Mouse (Mus musculus): ENCODE data around the gene Alpk1.

The Alpk1 gene

DNA sequence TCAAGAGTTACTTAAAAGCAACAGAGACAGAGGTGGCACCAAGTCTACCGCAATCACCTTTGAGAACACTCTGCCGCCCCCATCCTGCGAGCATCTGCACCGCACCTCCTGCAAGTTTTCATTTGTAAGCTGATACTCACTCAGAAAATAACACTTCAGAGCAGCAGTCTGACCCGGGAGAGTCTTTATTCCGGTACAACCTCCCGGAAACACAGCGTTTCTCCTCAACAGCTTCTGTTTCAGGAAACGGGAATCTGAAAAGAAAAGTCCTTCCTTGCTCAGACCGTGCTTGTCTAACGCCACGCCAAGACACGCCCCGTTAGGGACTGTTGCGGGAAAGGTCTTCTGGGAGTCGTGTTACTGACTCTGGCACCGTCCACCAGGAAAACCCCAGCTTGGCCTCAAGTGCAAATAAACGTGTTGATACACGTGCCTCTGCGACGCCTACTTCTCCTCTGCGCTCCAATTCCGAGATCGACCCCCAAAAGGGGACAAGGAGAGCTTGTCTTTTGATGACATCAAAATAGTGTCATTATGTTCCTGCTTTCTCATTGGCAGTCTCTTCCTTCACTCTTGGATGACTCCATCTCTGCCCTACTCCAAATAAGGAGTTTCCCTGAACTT, at the start of gene Alpk1:
Alpk1 (minus strand) TSS at position 507 of the 624 bp plus-strand sequence.
- peak; percentile 82 for DNase-seq

DNA sequence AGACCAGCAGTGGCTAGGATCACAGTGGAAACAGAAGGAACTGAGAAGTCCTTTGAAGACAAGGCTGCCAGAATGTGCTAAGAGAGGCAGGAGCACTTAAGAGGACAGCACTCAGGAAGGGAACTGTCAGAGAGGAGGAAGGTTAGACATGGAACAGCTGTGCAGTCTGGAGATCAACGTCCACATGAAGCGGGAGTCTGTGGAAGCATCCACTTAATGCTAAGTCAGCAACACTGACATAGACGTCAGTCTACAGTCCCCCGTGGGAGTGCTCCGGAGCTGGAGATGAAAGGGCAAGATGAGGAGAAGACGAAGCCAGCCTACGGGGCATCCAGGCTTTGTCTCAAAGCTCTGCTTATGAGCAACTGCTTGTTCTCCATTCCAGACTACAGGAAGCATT, 46.8 kb upstream of the Alpk1 start:
- DNase-seq, result peak; percentile 52

DNA sequence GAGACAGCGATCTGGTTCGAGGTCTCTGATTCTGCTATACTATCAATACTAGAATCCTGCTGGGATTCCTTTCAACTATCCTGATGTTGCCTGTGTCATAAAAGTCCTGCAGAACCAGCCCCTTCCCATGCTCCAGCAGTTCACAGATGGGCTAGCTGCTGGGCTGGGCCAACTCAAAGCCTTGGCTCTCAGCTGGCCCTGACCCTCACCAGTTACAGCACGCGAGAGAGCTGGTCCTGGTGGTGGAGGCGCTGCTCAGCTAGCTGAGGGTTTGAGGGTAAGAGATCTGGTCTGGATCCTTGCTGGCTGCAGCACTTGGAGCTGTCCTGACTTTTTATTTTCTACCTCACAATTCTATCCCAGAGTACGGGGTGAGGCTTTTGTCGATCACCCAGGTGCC, 46.2 kb upstream of the Alpk1 start:
- no peak for DNase-seq

DNA sequence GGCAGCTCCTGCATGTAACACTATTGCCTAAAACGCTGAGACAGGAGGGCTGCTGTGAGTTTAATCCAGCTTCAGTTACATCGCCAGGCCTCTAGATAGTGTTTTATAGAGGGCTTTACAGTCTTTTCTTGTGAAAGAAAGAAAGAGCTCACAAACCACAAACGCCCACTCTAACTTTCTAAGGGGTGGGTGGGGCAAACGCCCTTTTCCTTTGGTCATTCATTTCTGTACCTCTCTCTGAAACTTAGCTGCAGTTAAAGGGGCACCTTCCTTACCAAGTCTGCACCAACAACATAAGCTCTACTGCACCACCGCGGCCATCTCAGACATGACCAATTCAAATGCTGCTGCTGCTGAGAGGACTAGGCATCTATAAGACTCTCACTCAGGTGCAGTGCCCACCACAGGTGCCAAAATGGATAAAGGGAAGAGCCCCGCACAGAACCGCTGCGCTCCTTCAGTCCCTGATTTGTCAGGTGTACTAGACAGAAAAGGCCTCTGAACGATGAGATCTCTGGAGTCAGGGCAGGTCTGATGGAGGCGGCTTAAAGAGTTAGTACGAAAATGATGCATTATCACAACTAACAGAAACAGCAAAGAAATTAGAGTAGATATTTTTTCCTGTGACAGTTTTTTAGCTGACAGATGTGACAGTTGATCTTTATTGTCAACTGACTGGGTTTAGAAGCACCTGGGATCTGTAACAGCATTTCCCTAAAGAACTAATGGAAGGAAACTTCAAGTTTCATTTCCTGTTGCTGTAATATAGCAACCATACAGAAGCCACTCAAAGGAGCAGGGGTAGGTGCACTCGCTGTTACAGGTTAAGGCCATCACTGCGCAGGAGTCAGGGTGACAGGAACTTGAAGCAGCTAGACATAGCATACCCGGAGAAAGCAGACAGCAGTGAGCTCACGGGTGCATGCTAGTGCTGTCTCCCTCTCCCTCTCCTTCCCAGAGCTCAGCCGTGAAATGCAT, 43.8 kb upstream of the Alpk1 start:
- no peak for DNase-seq

DNA sequence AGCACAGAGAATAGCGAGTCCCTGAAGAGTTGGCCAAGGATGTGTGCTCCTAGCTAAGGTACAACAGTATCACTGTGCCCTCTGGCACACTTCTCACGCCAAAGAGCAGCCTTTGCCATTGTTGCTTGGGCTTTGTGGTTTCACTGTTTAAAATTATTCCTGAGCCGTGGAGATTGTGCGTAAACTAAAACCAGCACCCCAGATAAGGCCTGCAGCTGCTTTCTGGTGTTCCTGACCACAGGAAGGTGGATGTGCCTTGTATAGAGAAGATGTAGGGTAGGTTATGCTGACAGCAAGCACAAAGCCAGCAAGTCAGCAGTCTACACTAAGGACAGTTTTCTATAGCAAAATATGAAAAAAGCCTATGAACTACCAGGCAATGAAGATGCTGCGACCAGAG, 40.9 kb upstream of the Alpk1 start:
- no peak for DNase-seq

- no peak for DNase-seq
These were observed 40.1 kb upstream of the Alpk1 start for GRCm38 (mm10) chr3:127820400-127820799.

DNA sequence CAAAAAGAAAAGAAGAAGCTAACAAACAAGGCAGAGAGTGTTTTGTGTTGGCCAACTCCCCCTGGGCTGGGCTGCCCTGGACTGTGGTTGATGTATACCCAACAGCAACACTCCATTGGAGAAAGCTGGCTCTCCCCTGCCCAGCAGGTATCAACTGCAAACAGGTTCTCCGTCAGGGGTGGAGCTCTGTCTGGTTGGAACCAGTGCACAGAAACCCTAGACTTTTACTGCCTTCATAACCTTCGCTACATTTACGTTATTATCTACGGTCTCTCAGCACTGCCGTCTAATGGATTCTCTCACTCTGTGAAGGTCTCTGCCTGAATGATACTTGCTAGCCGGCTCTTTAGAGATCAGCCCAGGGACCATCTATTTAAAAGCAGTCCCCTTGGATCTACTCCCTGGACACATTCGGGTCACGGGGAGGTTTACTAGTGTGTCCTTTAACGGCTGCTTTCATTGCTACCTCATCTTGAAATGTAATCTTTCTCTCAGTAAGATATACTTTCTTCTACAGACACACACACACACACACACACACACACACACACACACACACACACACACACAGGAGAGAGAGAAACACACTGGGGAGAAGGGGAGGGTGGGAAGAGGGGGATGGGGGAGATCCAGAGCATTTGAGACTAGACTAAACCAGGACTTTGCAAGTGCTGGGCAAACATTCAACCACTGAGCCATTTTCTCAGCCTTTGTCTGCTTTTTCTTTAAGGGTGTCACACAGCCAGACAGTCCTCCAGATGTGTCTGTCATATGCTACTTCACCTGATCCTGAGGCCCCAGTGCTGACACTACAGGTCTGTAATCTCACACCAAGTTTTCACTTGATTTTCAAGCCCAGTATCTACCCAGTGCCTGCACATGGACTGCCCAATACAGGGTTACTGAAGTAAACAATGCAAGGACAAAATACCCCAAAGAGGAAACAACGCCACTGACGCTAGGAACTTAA, 38.7 kb upstream of the Alpk1 start:
- DNase-seq, result peak; percentile 36

DNA sequence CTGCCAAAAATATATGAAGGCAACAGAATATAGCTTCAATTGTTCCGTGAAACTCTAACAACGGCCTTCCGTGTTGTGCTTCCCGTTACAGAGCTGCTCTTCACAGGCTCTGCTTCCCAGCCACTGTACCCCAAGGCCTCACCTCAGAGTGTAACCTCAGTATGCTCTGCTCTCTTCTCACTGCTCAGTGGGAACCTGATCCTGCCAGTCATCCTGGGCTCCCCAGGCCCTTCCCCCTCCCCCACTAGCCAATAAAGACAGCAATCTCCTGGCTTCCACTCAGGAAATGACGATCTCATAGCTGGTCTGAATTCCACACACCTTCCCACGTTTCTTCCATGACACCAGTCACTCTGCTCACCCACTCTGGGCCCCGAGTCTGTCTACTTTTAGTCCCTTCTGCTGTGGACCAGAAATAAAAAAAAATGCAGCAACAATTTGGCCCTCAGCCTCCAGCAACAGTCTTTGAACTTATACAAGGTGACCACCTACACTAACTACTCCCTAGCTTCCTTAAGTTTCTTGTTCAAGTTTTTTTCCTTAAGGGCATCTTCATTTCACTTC, 36.9 kb upstream of the Alpk1 start:
- DNase-seq, result no peak

DNA sequence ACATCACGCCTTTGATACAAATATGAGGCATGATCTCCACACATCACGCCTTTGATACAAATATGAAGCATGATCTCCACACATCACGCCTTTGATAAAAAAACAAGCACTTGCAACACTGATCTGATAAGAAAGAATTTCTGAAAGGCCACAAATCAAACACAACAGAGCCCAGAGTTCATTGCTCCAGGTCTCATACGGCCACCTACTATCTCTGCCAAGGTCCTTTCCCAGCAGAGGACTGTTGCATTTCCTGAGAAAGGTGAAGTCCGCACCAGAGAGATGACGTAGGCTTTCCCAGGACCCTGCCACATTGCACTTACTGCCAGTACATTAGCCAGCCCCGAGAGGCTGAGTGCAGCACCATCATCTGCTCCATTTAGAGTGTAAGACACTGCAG, 28.8 kb upstream of the Alpk1 start:
- no peak for DNase-seq

DNA sequence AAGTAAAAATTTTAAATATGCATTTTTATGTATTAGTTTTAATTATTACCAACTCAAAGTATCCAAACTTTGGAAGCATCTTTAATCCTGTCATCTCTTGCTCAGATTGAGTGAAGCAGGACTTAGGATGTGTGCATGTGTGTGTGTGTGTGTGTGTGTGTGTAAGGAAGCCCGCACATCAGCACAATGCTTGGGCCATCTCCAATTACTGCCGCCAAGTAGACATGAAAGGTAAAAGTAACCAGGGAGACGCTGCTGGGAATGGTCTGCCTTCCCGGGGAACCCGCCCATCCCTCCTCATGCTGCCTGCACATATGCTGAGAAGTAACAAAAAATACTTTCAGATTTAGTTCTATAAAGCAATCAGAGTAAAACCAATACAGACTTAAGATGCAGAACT, 27.5 kb upstream of the Alpk1 start:
- DNase-seq, result no peak

DNA sequence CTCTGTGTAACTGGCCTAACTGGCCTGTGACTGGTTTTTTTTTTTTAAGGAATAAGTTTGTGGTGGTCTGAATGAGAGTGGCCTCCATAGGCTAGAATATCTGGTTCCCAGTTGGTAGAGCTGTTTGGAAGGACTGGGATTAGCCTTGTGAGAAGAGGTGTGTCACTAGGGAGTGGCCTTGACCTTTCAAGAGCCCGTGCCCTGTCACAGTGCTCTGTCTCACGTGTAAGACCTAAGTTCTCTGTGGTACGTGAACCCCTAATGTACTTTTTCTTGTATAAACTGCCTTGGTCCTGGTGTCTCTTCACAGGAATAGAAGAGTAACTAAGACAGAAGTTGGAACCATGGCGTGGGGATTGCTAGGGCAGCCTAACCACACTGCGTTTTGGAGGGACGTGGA, 25.7 kb upstream of the Alpk1 start:
- no peak for DNase-seq

DNA sequence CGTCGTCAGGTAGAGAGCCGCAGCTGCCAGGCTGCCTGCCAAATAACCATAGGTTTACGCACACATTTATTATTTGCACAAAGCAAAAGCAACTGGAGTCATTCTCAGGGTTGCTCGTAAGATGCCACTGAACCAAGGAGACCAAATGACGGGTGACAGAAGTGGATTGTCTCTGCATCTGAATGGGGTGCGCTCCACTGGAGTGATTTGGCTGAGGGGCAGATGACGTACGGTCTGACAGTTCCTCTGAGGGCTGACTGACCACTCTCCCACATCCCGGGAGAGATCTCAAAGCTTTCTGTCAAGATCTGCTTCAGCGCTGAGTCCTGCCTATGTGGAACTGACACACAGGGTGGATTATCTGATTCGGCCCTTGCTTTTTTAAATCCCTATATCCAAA, 24.7 kb upstream of the Alpk1 start:
- no peak for DNase-seq

GRCm38 (mm10) chr3:127804439-127804838, 24.1 kb upstream of the Alpk1 start:
- no peak for DNase-seq

DNA sequence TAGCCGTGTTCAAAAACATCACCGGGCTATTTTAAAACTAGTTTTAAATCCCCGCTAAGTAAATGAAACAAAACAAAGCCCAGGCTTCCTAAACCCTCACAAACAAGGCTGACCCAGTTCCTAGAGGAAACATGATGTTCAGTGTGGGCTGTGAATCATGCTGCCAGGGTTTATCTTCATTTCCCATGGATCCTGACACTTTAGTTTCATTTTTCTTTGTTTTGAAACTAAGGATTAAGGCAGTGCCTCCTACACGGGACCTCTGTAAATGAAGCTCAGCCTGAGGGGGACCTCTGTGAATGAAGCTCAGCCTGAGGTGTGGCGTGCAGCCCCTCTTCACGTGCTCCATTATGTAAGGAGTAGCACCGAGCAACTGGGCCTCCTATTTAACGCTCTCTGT, 22.5 kb upstream of the Alpk1 start:
- DNase-seq, result peak; percentile 36

- no peak for DNase-seq
These were observed 20.8 kb upstream of the Alpk1 start for GRCm38 (mm10) chr3:127801162-127801561.

GRCm38 (mm10) chr3:127796271-127796670, 15.9 kb upstream of the Alpk1 start:
- DNase-seq, result no peak

DNA sequence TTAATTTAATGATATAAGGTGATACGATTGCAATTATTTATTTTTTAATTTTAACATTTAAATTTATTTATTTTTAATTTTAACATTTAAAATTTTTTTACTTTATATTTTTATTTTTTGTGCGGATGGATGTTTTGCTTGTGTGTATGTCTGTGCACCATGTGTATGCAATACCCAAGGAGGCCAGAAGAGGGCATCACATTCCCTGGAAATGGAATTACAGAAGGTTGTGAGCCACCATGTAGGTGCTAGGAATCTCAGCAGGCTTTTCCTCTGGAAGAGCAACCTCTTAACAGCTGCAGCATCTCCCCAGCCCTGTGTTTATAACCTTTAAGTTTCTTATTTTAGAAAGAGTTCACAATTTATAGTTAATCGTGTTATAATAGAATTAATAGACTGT, 15.4 kb upstream of the Alpk1 start:
- no peak for DNase-seq

- peak; percentile 46 for DNase-seq
These were observed 12.7 kb upstream of the Alpk1 start for GRCm38 (mm10) chr3:127793022-127793421.

DNA sequence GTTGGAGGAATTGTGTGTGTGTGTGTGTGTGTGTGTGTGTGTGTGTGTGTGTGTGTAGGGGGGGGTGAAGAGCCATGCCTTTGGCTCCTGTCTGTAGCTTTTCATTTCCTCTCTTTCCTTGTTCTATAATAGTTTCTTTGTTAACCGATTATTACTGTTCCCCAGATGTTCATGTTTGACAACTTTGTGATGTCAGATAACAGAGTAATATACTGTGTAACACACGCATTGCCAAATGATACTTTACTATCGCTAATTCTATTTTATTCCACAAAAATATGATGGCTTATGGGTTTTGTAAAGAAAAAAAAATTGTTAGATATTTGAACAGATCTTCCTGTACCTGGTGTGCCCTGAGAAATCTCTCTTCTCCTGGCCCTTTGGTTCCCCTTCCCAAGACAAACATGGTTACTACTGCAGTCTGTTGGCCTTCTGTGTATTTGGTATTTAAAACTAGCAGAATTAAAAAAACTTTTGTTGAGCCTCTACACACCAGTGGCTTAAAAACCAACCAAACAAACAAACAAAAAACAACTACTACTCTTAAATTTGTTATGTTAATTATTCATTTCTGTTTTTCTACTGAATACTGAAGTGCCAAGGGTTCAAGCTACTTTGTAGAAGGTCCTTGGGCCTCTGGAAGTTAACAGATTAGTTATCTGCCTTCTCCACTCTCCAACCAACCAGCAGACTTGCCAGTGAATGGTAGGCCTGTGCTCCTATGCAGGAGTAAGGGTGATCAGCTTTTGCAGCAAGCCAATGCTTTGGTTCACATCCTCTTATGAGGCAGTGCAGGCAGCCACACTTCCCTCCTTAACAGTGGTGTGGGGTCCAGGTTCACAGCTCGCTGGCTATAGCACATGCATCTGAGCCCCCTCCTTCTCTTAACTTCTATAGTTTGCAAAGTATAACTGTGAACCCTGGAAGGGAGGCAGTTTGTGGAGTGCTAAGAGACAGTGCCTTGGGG, 11.6 kb upstream of the Alpk1 start:
- DNase-seq, result no peak

GRCm38 (mm10) chr3:127791056-127791483, 10.7 kb upstream of the Alpk1 start:
- peak; percentile 32 for DNase-seq

All from kidney, adult 9 months (tissue).